Mouse (Mus musculus): ENCODE measurements around the gene Elobl.
"Not testable (repeated sequence)": the region's sequence is repeated elsewhere in the genome, so short reads cannot be mapped to it uniquely, and the experiment has no call there.

Gene Elobl

DNA sequence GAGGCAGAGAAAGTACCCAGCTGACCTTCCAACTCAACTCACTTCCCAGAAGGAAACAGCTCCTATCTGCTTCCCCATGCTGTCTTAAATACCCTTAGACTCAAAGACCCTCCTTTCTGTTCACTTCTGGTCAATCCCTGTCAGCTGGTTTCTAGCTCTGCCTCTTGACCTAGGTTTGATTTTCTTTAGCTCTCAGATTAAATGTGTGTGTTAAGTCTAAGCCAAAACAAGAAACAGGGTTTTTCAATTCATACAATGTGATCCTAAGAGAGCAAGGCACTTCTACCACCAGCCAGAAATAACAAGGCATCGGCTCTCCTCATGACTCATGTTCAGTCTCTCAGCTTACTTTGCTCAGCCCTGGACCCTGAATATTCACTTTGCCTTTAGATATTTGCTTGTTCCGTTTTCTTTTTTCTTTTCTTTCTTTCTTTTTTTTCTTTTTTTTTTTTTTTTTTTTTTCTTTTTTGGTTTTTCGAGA, at the start of gene Elobl:
Elobl (minus strand) TSS at position 51 of the 481 bp plus-strand sequence.
- DNase-seq (ENCODE audit: low spot score), result no peak

DNA sequence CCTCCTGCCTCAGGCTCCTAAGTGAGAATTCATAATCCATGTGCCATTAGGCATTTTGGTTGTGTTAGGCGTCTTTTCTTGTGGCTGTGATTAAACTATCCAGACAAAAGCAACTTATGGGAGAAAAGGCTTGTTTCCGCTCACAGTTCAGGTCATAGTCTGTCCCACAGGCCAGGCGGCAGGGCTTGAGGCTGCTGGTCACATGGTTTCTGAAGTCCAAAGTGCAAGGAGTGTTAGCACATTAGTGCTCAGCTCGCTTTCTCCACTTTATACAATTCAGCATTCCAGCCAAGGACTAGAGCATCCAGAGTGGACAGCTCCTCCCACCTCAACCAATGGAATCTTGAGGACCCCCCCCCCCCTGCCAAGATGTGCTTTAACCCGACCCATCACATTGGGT, 45.5 kb upstream of the Elobl start:
- no peak for DNase-seq (ENCODE audit: low spot score)

GRCm38 (mm10) chr11:89009496-89009895, 42.8 kb upstream of the Elobl start:
- no peak for DNase-seq (ENCODE audit: low spot score)

DNA sequence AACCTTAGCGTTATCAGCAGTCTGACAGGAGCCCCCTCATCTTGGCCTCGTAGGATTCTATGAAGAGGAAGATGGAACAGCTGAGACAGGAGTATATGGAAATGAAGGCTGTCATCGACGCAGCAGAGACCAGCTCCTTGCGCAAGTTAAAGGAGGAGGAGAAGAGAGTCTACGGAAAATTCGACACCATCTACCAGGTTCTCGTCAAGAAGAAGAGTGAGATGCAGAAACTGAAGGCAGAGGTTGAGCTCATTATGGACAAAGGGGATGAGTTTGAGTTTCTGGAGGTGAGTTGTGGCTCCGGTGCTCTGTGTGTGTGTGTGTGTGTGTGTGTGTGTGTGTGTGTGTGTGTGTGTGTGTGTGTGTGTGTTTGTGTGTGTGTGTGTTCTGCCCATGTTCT, 42.3 kb upstream of the Elobl start:
- no peak for DNase-seq (ENCODE audit: low spot score)

GRCm38 (mm10) chr11:89007582-89007981, 40.9 kb upstream of the Elobl start:
- DNase-seq (ENCODE audit: low spot score), result no peak

GRCm38 (mm10) chr11:89006404-89006803, 39.7 kb upstream of the Elobl start:
- DNase-seq (ENCODE audit: low spot score), result no peak

GRCm38 (mm10) chr11:89005473-89005872, 38.7 kb upstream of the Elobl start:
- DNase-seq (ENCODE audit: low spot score), result no peak

GRCm38 (mm10) chr11:89003726-89004125, 37.0 kb upstream of the Elobl start:
- DNase-seq (ENCODE audit: low spot score), result no peak

- no peak for DNase-seq (ENCODE audit: low spot score)
Observed at GRCm38 (mm10) chr11:89003078-89003477, 36.3 kb upstream of the Elobl start.

GRCm38 (mm10) chr11:89002621-89003020, 35.9 kb upstream of the Elobl start:
- no peak for DNase-seq (ENCODE audit: low spot score)

DNA sequence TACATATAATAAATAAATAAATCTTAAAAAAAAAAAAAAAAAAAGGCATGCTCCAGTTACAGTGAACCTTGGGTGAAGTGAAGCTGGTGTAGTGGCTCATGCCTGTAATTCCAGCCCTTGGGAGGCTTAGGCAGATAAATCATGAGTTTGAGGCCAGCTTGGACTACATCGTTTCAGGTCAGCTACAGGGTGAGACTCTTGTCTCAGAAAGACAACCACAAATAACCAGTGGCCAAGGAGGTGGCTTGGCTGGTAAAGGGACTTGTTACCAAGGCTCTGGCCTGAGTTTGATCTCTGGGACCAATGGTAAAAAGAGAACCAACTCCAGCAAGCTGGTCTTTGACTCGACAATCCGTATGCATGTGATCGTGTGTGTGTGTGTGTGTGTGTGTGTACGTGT, 35.3 kb upstream of the Elobl start:
- no peak for DNase-seq (ENCODE audit: low spot score)

DNA sequence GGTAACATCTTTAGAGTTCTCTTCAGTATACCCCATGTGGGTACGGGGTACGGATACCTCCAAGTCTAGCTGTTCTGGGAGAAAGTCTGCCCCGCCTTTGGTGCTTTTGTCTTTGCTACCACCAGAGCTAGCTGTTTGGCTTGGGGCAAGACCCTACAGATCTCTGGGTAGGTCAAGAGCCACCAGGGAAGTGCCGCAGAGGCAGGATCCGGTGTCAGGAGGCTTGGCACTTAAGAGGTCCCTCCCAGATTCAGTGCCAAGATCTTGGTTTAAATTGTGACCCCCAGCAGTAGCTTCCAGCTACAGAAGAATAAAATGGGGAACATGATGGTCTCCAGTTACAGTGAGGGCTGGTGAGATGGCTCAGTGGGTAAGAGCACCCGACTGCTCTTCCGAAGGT, 34.8 kb upstream of the Elobl start:
- no peak for DNase-seq (ENCODE audit: low spot score)

GRCm38 (mm10) chr11:89000527-89000819, 33.7 kb upstream of the Elobl start:
- no peak for DNase-seq (ENCODE audit: low spot score)

GRCm38 (mm10) chr11:88999723-89000526, 33.2 kb upstream of the Elobl start:
- DNase-seq (ENCODE audit: low spot score), result no peak

DNA sequence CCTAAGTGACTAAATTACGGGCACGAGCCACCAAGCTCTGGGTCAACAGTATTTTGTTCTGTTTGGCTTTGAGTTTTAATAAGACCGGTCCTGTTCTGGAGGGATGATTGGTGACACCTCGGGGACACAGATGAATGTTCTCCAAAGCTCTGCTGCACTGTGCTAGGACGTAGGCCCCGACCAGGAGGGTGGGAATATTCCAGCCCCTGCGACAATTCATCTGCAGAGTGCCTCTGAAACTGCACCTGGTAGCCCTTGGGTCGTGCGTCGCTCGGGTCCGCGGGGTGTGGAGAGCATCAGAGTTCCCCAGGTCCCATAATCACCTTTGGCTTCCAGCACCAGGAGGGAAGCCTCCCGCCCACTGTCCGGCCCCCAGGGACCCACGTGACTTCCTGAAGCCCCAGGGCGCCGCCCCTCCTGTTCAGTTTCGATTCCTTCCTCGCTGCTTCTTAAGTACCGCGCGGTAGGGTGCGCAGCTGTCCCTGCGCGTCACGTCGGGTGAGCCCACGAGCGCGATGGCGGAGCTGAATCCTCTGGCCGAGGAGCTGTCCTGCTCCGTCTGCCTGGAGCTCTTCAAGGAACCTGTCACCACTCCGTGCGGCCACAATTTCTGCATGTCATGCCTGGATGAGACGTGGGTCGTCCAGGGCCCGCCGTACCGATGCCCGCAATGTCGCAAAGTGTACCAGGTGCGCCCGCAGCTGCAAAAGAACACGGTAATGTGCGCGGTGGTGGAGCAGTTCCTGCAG, 32.4 kb upstream of the Elobl start, which contains the start of gene Trim25:
Trim25 (plus strand) TSS at position 403 of the 749 bp plus-strand sequence.
- peak; percentile 93 for DNase-seq (ENCODE audit: low spot score)

GRCm38 (mm10) chr11:88998406-88998805, 31.7 kb upstream of the Elobl start:
- no peak for DNase-seq (ENCODE audit: low spot score)

DNA sequence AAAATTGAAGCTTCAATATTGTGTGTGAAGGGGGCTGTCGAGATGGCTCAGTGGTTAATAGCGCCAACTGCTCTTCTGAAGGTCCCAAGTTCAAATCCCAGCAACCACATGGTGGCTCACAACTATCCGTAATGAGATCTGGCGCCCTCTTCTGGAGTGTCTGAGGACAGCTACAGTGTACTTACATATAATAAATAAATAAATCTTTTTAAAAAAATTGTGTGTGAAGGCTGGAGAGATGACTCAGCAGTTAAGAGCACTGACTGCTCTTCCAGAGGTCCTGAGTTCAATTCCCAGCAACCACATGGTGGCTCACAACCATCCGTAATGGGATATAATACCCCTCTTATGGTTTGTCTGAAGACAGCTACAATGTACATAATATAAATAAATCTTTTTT, 30.6 kb upstream of the Elobl start:
- DNase-seq (ENCODE audit: low spot score), result not testable (repeated sequence)

GRCm38 (mm10) chr11:88996427-88996826, 29.7 kb upstream of the Elobl start:
- DNase-seq (ENCODE audit: low spot score), result no peak

DNA sequence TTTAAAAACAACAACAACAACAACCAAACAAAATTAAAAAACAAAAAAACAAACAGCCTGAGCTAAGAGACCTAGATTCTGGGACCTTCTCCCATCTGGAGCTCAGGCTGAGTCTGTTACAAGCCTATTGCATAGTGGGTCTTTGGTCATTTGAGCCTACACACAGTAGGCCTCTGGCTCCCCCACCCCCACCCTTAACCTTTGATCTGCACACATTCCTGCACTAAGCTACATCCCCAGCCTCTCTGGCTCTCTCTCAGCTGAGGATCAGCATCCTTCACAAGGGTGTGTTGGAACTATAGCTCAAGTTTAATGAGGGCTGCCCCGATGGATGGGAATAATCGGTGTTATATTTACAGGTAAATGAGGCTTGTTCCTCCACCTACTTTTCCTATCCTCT, 28.9 kb upstream of the Elobl start:
- DNase-seq (ENCODE audit: low spot score), result no peak

- DNase-seq (ENCODE audit: low spot score), result no peak
Observed at GRCm38 (mm10) chr11:88994492-88994891, 27.8 kb upstream of the Elobl start.

DNA sequence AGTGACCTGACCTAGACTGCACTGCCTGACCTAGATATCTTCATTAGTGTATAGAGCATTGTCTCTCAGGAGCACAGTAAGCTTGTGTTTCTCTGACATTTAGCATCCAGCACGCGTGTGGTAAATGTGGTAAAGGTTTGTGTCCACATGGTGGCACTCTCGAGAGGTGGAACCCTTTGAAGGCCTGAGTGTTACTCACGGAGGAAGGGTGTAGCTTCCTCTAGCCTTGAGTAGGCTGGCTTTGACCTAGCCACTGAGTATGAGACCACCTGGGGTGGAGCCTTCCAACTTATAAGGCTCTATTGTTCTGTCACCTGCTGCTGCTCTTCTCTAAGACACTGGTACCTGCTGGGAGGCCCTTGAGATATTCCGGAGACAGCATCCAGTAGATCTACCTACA, 26.9 kb upstream of the Elobl start:
- peak; percentile 67 for DNase-seq (ENCODE audit: low spot score)

- no peak for DNase-seq (ENCODE audit: low spot score)
Observed at GRCm38 (mm10) chr11:88993186-88993585, 26.5 kb upstream of the Elobl start.

- no peak for DNase-seq (ENCODE audit: low spot score)
Observed at GRCm38 (mm10) chr11:88989530-88989929, 22.8 kb upstream of the Elobl start.
